Mouse (Mus musculus) erythroblast, embryonic 14.5 days (primary cell): ENCODE data around the gene Shroom1.

ENCODE experiments used
- GATA1 ChIP-seq: IDR thresholded peaks from 2 replicates; pipeline ENCODE4 v1.6.1; 2012; ENCODE audit warnings: low read length, inconsistent platforms, mixed read lengths
- TAL1 ChIP-seq: IDR thresholded peaks from 3 replicates; pipeline ENCODE4 v1.6.1; 2012; ENCODE audit warnings: low read length, inconsistent platforms, mixed read lengths

DNA sequence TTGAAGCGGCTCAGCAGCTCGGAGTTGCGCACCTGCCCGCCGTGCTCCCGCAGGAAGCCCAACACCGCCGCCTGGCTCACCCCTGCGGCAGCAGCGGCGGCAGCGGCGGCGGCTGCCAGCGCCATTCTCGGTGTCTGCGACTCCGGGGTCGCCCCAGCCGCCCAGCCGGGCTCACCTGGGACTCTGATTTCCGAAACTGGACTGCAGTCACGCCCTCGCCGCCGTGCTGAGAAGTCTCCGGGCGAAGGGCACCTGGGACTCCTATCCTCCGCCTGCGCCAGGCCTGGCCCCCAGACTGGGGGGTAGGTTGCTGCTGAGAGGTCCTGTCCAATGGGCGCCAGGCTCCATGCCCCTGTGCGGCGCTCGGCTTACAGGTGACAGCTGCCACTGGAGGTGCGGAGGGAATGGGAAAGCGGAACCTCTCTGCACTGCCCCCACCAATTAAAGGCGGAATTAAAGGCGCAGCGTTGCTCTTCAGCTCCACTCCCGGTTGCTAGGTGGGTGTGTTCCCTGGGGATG lies 22.8 kb downstream of the Shroom1 start, which contains the start of the genes Gm9945 and Sowaha:
- TF ChIP-seq TAL1 (no peak), GATA1 (no peak)
